Mouse (Mus musculus) heart, embryonic 14.5 days (tissue): ENCODE measurements around the gene Rtel1. TPM values are rescaled to one million over a fixed set of nuclear protein-coding genes. Genes with fewer than 3 reads are reported as not detected.

Source experiments
- ATAC-seq: fragments of 200-750 bp; cut with Nextera tagmentation; 2 replicates; pipeline ENCODE4 v1.8.0; 2017; ENCODE audit warnings: low read depth, moderate TSS enrichment; ENCODE audit not compliant: insufficient number of reproducible peaks, insufficient read depth, low FRiP score
- H3K27ac ChIP-seq, 2 experiments: fragments of 200-500 bp in 1 of 2; fragments of 300-500 bp in 1 of 2; sonication (generic) in 1 of 2; replicated peaks in 1 of 2; 2 replicates each; pipeline ENCODE4 v1.5.1; 2012 to 2014; ENCODE audit warnings: low read depth in 2 of 2, low read length in 2 of 2, control low read depth in 1 of 2, mild to moderate bottlenecking in 1 of 2, mixed read lengths in 1 of 2; ENCODE audit not compliant: control insufficient read depth in 1 of 2, insufficient read depth in 1 of 2
- H3K27me3 ChIP-seq: fragments of 300-500 bp; sonication (generic); 2 replicates; pipeline ENCODE4 v1.6.1; 2014; ENCODE audit warnings: mild to moderate bottlenecking, low read length, control low read depth; ENCODE audit not compliant: control insufficient read depth, insufficient read depth
- H3K36me3 ChIP-seq: fragments of 300-500 bp; sonication (generic); 2 replicates; pipeline ENCODE4 v1.6.1; 2014; ENCODE audit warnings: mild to moderate bottlenecking, control low read depth, low read length, mixed read lengths; ENCODE audit not compliant: control insufficient read depth, insufficient read depth
- H3K4me1 ChIP-seq, 2 experiments: fragments of 200-500 bp in 1 of 2; fragments of 300-500 bp in 1 of 2; sonication (generic) in 1 of 2; 2 replicates each; pipeline ENCODE4 v1.6.1; 2012 to 2014; ENCODE audit warnings: low read length in 2 of 2, control low read depth in 1 of 2, mixed read lengths in 1 of 2; ENCODE audit not compliant: control insufficient read depth in 2 of 2, insufficient read depth in 2 of 2
- H3K4me2 ChIP-seq: fragments of 300-500 bp; sonication (generic); 2 replicates; pipeline ENCODE4 v1.6.1; 2014; ENCODE audit warnings: mild to moderate bottlenecking, low read length
- H3K4me3 ChIP-seq, 2 experiments: fragments of 200-500 bp in 1 of 2; fragments of 300-500 bp in 1 of 2; sonication (generic) in 1 of 2; 2 replicates each; pipeline ENCODE4 v1.5.1; 2012 to 2014; ENCODE audit warnings: low read length in 2 of 2, mild to moderate bottlenecking in 2 of 2, control low read depth in 1 of 2, low read depth in 1 of 2, moderate library complexity in 1 of 2; ENCODE audit not compliant: control insufficient read depth in 1 of 2, insufficient read depth in 1 of 2
- H3K9ac ChIP-seq: fragments of 300-500 bp; sonication (generic); 2 replicates; pipeline ENCODE4 v1.6.1; 2014; ENCODE audit warnings: mild to moderate bottlenecking, low read length
- H3K9me3 ChIP-seq: fragments of 300-500 bp; sonication (generic); 2 replicates; pipeline ENCODE4 v1.6.1; 2016; ENCODE audit warnings: low read length, control low read depth; ENCODE audit not compliant: control insufficient read depth
- WGBS: fragments of 180-500 bp; shearing (Covaris S2); extraction: QIAGEN DNeasy Blood & Tissue Kit; methylation state at CpG from one replicate; pipeline ENCODE4 v1.1.7; 2014; 5-methylcytosine and 5-hydroxymethylcytosine counted together
- polyA plus RNA-seq: library from polyadenylated mRNA; unstranded; fragments of >200 nt; fragmentation: Nextera tagmentation; extraction: Ambion mirVana; gene quantifications from 2 replicates; pipeline ENCODE4 v1.2.1, GENCODE M21; 2014

The Rtel1 gene
- polyA plus RNA-seq, 1 experiment from 2014 or later, result 21.1 TPM

DNA sequence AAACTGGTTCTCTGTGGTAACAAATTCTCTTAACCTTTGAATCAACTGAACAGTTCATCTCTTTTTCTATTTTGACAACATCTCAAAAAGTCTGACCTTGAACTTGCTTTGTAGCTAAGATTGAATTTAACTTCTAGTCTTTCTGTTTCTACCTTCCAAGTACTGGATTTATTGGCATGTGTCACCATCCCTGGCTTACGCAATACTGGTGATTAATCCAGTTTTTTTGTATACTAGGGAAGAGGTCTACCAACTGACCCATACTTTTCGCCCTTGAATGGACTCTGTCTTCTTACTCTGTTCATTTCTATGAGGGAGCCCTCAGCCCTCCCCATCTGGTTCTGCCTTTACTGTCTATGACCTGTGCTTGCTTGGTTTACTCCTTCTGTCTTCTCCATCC, 6.6 kb downstream of the Rtel1 start:
- Histone ChIP-seq H3K9ac (no peak overlapping the region), H3K27ac (no peak overlapping the region), H3K4me3 (no peak overlapping the region), H3K4me1 (0 out of 4 replicates have a peak, but pooled peaks cover 0 to 3% of the 10 kb centered on the region in 2 experiments), H3K27me3 (no peaks in the 10 kb centered on the region), H3K9me3 (no peaks in the 10 kb centered on the region), H3K36me3 (peaks cover 93% of the 10 kb centered on the region), H3K4me2 (no peak overlapping the region)
- no peak for ATAC-seq
- 88% methylated on average over 2 of the region's 2 CpGs for WGBS

DNA sequence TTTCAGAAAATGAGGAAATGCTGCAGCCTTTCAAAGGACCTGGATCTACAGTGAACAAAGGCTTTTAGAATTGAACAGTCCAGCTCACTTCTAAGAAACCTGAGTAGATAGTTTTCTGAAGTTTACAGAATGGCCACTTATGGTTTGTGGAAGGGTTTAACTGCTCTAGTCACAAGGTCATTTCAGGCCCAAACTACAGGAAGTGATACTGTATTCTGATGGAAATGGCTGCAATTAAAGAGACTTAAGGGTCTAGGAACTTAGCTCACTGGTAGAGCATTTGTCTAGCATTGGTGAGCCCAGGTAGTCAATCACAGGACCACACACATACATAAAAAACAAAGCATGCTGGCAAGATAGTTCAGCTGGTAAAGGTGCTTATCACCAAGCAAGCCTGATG, 13.0 kb downstream of the Rtel1 start:
- H3K9me3 ChIP-seq, result no peaks in the 10 kb centered on the region
- peaks cover 91% of the 10 kb centered on the region for H3K36me3 ChIP-seq

DNA sequence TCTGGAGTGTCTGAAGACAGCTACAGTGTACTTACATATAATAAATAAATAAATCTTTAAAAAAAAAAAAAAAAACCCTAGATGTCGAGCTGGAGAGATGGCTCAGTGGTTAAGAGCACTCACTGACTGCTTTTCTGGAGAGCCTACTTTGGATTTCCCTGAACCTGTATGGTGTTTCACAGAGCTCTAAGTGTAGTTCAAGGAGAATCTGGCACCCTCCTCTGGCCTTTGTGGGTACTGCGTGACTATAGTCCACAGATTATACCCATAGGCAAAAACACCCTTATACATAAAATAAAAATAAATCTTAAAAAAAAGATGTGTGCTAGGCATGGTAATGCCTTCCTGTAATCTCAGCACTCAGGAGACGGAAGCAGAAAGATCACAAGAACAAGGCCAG, 14.5 kb downstream of the Rtel1 start:
- no peaks in the 10 kb centered on the region for H3K9me3 ChIP-seq
- H3K27ac ChIP-seq, result no peak overlapping the region
- 59% methylated on average over 3 of the region's 3 CpGs for WGBS
- no peak overlapping the region for H3K4me2 ChIP-seq
- H3K27me3 ChIP-seq, result no peaks in the 10 kb centered on the region
- 0 out of 4 replicates have a peak, but pooled peaks cover 0 to 3% of the 10 kb centered on the region in 2 experiments for H3K4me1 ChIP-seq
- no peak for ATAC-seq
- peaks cover 89% of the 10 kb centered on the region for H3K36me3 ChIP-seq
- no peak overlapping the region for H3K9ac ChIP-seq
- no peak overlapping the region for H3K4me3 ChIP-seq

More for the DNA sequence above, 13.0 kb downstream of the Rtel1 start:
- ATAC-seq, result no peak
- no peak overlapping the region for H3K9ac ChIP-seq
- no peak overlapping the region for H3K4me3 ChIP-seq
- H3K4me2 ChIP-seq, result no peak overlapping the region
- H3K27ac ChIP-seq, result no peak overlapping the region
- H3K27me3 ChIP-seq, result no peaks in the 10 kb centered on the region
- 0 out of 4 replicates have a peak, but pooled peaks cover 0 to 3% of the 10 kb centered on the region in 2 experiments for H3K4me1 ChIP-seq

DNA sequence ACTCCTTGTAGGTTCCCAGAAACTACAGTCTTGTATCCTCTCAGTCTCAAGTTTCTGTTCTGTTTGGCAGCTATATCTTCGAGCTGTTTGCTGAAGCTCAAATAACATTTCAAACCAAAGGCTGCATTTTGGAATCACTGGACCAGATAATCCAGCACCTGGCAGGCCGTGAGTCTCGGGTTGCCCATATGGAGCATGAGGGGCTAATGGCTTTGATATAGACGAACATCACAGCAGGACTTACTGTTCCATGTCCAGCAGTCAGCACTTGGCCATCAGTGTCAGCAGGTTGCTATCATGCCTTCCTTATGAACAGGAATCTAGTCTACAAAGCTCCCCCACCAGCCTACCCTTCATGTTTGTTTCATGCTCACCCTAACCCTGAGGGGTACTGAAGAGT, 20.9 kb downstream of the Rtel1 start:
- H3K4me1 ChIP-seq, result peaks cover 11 to 17% of the 10 kb centered on the region in 2 experiments; a peak in 3 of 4 replicates
- ATAC-seq, result no peak
- H3K27me3 ChIP-seq, result no peaks in the 10 kb centered on the region
- no peaks in the 10 kb centered on the region for H3K9me3 ChIP-seq
- peaks cover 72% of the 10 kb centered on the region for H3K36me3 ChIP-seq
- H3K9ac ChIP-seq, result no peak overlapping the region
- 85% methylated on average over 4 of the region's 4 CpGs for WGBS
- H3K4me3 ChIP-seq, result no peak overlapping the region
- no peak overlapping the region for H3K27ac ChIP-seq
- H3K4me2 ChIP-seq, result no peak overlapping the region

DNA sequence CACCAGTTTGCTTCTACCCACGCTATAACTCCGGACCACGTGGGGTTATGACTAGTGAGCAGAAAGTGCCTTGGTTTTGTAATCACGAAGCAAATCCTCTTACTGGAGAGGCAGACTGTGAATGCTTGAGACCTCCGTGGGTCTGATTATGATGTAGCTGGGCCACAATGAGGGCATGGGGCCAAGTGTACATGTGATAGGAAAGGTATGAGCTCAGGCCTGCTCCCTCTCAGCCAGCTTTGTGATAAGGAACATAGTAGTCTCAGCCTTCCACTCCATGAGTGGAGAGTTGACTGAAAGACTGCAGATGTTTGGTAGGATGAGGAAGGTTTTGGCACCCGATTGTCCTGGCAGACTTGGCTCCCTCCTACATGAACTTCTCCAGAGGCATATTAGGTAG, 23.2 kb downstream of the Rtel1 start:
- Histone ChIP-seq H3K36me3 (peaks cover 72% of the 10 kb centered on the region), H3K27ac (peak overlapping the region; percentile 52 to 82), H3K4me2 (0 out of 2 replicates have a peak overlapping the region, but pooled peaks have one; percentile 9), H3K9me3 (no peaks in the 10 kb centered on the region), H3K4me1 (peaks cover 11 to 17% of the 10 kb centered on the region in 2 experiments; a peak in 3 of 4 replicates), H3K4me3 (no peak overlapping the region), H3K27me3 (no peaks in the 10 kb centered on the region), H3K9ac (no peak overlapping the region)
- ATAC-seq, result peak; percentile 82
- 35% methylated on average over 6 of the region's 6 CpGs for WGBS

DNA sequence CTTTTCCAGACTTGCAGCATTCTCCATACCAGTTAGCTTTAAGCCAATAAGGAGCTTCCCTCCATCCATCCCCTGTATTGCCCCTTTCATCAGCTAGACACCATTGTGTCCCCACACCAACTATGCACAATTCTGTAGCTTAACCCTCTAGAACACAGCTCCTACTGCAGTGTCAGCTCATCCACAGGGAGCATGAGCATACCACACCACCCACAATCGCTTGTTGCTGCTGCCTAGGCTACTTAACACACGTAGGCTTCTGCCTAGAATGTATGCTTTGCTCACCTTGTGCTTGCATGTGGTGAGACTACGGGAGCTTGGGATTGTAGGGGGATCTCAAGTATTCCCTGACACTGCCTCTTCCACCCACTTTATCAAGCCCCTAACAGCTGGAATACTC, 37.2 kb downstream of the Rtel1 start:
- no peak overlapping the region for H3K4me2 ChIP-seq
- no peaks in the 10 kb centered on the region for H3K27me3 ChIP-seq
- no peak overlapping the region for H3K4me3 ChIP-seq
- H3K36me3 ChIP-seq, result peaks cover 99% of the 10 kb centered on the region
- H3K27ac ChIP-seq, result no peak overlapping the region
- WGBS, result 68% methylated on average over 3 of the region's 3 CpGs
- no peaks in the 10 kb centered on the region for H3K9me3 ChIP-seq
- no peaks in the 10 kb centered on the region for H3K4me1 ChIP-seq
- no peak overlapping the region for H3K9ac ChIP-seq
- ATAC-seq, result no peak

DNA sequence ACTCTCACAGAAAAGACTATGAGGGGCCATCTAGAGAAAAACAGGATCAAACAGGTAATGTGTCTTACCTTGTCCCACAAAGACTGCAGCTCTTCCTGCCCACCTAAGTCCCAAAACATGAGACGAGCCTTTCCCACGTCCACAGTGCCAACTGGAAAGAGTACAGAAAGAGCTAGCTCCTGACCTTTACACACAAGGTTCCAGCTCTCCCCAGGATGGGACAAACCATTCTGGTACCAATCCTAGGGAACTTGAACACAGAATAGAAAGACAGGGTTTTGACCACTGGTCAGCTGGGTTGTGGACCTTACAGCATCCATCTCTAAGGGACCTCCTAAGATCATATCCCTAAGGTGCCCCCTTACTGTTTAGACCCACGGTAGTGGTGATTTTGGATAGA, 44.4 kb downstream of the Rtel1 start:
- 78% methylated on average over 3 of the region's 3 CpGs for WGBS
- Histone ChIP-seq H3K27me3 (no peaks in the 10 kb centered on the region), H3K4me1 (peaks cover 3 to 31% of the 10 kb centered on the region in 2 experiments), H3K27ac (no peak overlapping the region), H3K4me2 (peak overlapping the region; percentile 97), H3K9me3 (no peaks in the 10 kb centered on the region), H3K9ac (peak overlapping the region; percentile 93), H3K36me3 (peaks cover 60% of the 10 kb centered on the region), H3K4me3 (peak overlapping the region in 1 of 2 experiments; percentile 93; a peak in 1 of 4 replicates)
- no peak for ATAC-seq

DNA sequence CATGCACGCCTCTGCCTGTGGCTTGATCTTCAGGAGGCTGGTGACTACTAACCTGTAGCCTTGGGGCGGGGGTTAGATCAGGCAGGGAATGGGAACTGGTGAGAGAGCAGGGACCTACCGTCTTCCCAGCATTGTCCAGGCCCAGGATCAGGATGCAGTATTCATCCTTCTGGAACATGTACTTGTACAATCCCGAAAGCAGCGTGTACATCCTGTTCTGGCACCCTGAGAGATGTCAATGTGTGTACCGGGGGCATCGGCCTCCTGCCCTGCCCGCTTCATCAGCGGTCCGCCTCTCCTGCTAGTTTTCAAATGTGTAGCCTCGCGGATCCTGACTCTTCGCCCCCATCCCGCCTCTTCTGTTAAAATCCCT, 44.9 kb downstream of the Rtel1 start:
- Histone ChIP-seq H3K36me3 (peaks cover 59% of the 10 kb centered on the region), H3K4me1 (peaks cover 3 to 31% of the 10 kb centered on the region in 2 experiments), H3K27ac (peak overlapping the region; percentile 64 to 90; a peak in 2 of 4 replicates), H3K4me3 (peak overlapping the region; percentile 73 to 93), H3K9ac (peak overlapping the region; percentile 93), H3K4me2 (peak overlapping the region; percentile 97), H3K27me3 (no peaks in the 10 kb centered on the region), H3K9me3 (no peaks in the 10 kb centered on the region)
- no peak for ATAC-seq
- WGBS, result 9% methylated on average over 14 of the region's 14 CpGs
